Mouse (Mus musculus): Measurements from ENCODE around the gene Hoxa9.

Hoxa9 gene

DNA sequence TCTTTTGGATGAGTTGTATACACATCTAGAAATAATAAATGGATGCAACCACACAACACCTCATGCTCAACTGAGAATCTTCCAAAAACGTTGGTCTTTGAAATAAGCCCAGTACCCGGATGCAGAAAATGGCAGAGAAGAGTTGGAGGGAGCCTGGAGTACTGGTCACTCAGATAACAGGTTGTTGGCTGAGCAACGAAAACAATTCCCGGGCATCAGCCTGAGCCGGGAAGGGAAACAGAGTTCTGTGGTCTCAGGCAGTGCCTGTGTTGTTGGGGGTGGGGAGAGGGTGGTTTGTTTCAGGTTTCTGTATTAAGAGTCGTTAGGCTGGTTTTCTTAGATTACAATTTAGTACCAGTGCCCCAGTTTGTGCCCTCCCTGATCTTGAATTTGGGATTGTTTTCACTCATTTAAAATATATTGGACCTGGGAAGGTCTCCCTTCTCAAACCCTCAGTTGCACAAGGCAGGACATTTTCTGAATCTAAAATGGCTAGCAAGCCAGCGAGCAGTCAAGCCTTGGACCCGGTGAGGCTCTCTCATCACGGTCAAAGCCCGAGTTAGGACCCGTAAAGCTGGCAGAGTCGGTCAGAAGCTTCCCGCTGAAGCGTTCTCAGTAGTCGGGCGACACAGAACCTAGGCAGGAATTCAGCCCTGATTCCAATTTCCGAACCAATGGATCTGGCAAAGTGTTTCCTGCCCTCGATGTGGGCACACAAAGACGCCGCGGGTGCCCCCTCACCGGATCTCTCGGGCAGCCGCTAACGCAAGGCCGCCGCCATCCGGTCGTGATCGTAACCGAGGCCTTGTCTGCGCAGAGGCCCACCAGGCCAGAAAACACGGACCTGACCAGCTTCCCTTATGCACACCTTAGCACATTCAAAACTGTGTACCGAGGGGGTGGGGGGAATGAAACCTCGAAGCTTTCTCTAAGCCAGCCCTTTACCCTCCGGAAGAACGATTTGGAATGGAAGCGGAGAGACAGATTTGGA is 2.1 kb downstream of the Hoxa9 start:
- no peak for DNase-seq (ENCODE audit: low spot score)

DNA sequence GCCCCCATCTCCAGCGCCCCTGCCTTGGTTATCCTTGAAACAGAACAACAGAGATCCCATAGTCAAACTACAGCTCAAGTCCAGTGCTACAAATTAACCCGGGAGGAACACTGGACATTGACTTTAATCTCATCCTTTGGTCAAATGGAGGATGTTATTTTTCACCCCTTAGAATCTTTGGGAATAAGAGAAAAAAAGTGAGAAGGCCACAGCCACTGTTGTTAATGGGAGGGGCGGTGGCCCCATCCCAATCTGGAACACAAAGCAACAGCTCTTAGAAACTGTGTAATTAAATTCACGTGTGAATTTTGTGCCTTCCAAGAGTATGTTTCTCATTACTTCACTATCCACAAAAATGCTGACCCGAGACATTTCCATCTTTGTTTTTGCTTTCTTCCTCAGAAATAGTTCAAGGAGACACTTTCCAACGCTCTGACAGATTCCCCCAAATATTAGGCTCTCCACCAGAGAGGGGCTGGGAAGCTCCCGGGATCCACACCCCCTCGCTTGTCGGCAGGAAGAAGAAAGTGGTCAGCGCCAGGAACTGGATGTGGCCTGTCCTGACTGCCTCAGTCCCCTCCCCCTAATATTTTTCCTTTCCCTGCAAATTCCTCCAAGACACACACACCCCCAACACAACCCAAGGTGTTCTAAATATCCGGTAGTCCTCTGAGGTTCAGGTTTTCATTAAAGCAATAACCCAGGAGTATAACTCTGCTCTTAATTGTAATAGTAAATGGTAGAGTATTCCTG is 3.2 kb downstream of the Hoxa9 start:
- DNase-seq (ENCODE audit: low spot score) = no peak

GRCm38 (mm10) chr6:52226569-52227257 is 4.2 kb downstream of the Hoxa9 start:
- DNase-seq (ENCODE audit: low spot score) = no peak

- no peak for DNase-seq (ENCODE audit: low spot score)
Measured at GRCm38 (mm10) chr6:52225612-52226568, 5.0 kb downstream of the Hoxa9 start.

GRCm38 (mm10) chr6:52224895-52225611 is 5.8 kb downstream of the Hoxa9 start:
- DNase-seq (ENCODE audit: low spot score) = no peak

DNA sequence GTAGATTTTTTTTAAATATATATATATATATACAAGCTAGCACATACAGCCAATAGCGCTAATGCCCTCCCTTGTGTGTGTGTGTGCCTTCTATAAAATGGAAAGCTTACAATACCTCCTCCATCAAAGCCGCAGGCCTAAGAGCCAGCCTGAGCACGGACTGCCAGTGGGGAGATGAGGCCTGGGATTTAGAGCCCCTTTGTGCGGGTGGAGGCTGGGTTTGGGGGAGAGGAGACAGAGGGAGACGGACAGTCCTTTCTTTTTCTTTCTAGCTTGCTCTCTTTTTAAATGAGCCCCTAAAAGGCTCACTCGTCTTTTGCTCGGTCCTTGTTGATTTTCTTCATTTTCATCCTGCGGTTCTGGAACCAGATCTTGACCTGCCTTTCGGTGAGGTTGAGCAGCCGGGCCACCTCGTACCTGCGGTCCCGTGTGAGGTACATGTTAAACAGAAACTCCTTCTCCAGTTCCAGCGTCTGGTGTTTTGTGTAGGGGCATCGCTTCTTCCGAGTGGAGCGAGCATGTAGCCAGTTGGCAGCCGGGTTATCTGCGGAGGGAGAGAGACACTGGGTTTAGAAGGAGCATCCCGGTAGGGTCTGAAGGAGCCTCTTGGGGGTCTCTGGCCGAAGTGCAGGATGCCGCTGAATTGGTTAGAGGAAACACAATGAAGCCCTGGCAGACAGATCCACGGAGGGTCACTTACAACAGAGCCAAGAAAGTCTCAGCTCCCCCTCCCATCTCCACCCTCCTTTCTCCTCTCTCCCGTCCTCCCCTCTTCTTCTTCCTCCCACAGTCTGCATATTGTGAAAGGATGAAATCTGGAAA is 6.7 kb downstream of the Hoxa9 start:
- no peak for DNase-seq (ENCODE audit: low spot score)

GRCm38 (mm10) chr6:52222729-52223128 is 8.2 kb downstream of the Hoxa9 start:
- DNase-seq (ENCODE audit: low spot score) = no peak

DNA sequence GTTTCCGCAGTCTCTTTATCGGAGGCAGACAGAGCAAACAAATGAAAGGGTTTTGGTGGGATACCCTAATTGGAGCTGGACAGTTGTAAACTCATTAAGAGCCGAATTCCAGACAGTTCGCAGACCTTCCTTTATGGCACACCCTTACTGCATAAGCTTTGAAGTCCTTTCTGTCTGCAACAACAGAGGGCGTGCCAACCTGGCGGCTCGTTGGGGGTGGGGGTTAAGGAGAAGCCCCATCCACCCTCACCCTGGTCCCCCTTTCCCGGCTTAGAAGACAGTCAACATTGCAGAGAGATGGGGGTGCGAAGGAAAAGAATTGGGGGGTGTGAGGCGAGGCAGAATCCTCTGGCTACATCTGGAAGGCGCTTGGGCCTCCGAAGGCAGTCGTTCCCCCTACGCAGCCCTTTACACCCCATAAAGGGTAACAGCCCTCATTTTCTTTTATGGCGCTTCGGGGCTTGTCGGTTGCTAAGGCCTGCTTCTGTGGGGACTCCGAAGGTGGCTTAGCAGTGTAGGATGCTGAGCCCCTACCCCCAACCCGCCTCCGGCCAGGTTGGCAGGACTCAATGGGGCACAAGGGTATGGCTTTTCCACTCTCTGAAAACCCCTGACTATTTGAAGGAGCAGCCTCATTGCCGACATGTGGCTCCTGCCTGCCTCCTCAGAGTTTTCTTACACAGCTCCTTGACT is 8.8 kb downstream of the Hoxa9 start:
- DNase-seq (ENCODE audit: low spot score) = no peak

DNA sequence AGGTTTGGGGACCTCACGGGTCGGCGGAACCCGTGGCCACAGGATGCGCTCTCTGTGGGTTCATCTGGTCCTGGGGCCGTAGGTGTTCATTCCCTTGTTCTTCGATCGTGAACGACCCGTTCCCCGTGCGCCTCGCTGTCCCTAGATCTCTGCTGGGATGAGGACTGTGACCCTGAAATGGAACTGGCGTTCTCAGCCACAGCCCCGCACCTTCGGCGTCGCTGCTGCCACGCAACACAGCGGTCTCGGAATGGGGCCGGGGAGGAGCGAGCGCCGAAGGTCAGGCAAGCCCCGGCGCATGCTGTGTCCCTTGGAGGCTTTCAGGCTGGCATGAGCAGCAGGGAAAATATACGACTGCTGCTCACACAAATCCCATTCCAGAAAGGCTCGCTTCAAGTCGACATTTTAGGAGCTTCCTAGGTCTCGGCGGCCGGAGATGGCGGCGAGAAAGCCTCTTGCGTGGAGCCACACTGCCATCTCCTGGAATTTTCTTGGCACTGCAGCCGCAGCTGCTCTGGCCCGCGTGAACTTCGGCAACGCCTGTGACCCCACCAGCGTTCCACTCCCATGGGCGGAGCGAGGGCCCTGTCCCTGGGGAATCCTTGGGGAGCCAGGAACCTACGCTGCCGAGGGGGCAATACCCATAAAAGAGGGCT is 9.4 kb downstream of the Hoxa9 start, which contains the start of gene Hoxa7:
TSS of gene Hoxa7 (minus strand) at position 518 of the 656 bp plus-strand sequence.
- peak; percentile 84 for DNase-seq (ENCODE audit: low spot score)

DNA sequence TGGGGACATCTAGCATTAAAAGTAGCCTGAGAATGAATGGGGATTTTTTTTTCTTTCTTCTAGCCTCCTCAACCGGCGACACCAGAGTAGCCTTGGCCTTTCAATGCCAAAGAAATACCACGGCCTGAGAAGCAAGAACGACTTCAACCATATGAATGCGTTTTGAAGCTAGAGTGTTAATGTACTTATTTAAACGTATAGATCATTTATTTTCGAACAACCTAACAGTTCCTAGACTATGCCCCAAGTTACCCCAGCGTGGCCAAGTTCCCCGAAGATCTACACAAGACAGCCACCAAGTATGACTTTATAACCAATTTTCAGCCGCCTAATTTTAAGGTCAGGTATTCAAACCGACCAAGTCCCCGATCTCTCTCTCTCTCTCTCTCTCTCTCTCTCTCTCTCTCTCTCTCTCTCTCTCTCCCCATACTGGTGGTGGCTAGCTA is 10.0 kb downstream of the Hoxa9 start:
- no peak for DNase-seq (ENCODE audit: low spot score)

DNA sequence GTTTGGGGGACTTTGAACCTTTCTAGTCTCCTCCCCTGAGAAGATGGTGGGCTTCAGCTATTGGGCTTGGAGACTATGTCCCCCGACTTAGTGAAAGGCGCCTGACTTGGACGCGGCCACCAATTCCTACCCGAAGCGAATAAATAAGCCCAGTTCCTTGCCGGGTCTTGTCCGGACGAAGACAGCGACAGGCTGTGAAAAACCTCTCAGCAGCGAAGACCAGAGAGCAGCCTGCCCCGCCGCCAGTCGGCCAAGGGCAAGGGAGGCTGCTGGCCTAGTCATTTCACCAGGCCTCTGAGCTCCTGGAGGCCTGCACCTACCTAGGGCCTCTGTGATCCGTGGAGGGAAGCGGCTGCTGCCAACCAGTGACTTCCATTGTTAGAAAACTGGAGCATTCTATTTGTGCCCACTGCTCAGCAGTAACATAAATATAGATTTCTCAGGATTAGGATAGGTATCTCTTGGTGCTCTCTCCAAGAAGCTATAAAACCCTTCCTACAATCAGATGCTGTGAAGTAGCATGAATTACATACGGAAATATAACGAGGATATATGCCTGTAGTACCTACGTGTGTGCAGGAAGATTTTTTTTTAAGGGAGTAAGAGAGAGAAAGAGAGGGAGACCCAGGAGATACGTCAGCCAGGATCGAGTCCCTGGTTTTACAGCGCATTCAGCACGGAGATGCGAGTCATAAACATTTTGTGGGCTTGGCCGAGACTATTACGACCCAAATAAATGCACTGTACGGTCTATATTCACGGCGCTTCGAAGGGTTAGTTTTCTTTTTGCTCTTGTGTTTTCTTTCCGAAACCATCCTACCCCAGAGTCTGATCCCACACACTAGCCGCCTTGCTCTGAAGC is 10.7 kb downstream of the Hoxa9 start:
- DNase-seq (ENCODE audit: low spot score) = no peak

DNA sequence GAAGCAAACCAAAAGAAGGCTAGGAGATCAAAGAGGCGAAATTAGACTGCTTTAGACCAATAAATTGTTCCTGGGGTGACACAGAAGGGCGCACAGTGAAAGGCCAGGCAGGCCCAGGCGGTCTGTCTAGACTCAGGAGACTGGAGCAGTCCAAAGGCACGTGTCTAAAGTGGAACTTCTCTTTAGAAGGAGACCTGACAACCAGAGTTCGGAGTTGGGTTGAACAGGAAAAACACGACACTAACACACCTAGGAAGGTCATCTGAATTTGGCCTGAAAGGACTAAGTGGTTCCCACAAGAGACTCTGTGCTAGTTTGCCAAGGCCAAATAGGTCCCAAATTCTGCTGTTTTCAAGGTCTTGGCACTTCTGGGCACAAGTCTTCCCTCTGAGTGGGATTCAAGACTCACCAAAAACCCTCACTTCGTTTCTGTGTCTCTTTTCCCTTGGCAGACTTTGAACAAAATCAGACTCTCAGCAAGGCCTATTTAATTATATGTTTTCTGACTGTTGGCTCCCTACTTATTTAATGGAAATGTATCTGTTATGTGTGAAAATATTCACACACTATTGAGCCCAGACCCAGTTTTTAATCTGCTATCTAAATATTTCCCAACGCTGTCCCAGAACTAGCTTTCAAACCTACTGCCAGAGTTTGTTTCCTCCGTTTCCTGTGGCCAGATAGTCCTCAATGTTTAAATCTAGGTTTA is 11.5 kb downstream of the Hoxa9 start:
- no peak for DNase-seq (ENCODE audit: low spot score)

- DNase-seq (ENCODE audit: low spot score) = no peak
Measured at GRCm38 (mm10) chr6:52218643-52219215, 12.2 kb downstream of the Hoxa9 start.

GRCm38 (mm10) chr6:52217895-52218642 is 12.8 kb downstream of the Hoxa9 start:
- DNase-seq (ENCODE audit: low spot score) = no peak

DNA sequence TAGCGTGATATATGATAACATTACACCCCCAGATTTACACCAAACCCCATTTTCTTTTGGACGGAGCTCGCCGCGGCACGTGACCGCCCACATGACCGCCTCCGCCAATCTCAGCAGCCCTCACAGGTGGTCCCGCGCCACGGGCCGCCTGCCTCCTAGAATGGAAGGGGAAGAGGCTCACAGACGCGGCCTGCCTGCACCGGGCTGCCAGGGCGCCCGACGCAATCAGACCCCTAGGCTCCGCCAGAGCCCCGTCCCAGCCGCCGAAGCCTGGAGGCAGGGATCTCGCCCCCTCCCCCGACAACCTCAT is 13.5 kb downstream of the Hoxa9 start:
- peak; percentile 43 for DNase-seq (ENCODE audit: low spot score)
